In the genomic region with DNA sequence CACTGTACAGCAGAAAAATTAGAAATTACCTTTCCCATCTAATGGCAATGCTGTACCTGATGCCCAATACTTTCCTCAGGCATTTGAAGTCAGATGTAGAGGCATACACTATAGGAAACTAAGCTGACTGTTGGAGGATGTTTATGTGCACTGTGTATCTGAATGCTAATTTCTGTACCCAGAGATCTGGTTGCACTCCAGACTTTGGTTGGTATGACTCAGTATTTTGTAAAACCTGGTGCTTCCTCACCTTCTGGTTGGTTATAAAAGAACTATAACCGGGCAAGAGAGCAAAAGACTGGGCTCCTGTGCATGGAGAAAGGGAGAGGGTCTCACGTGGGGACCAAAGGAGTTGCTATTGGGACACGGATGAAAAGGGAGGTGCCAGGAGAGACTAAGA, we compare ENCODE assay signal across 20 mouse cellular contexts. TPM values are rescaled to one million over a fixed set of nuclear protein-coding genes. Genes with fewer than 3 reads are reported as not detected.
DNase-seq lines count a peak whose midpoint lies in the region; ATAC-seq and TF ChIP-seq lines count a peak whose summit lies in the region.
"Had no signal": no experiment of that assay in that cellular context is flagged by ENCODE, and none has a peak within 500 bp of the region (broad histone marks: within the 10 kb centered on the region; RNA-seq: fewer than 3 reads in every experiment).

No protein-coding gene starts in this region.

- ATAC-seq in frontal cortex, adult (ENCODE audit: low TSS enrichment) = peak; percentile 89
- ATAC-seq in inflammation-experienced regulatory T-cells, adult 6 months = peak; percentile 45
- no peak for ATAC-seq in megakaryocyte-erythroid progenitor cell, adult 5-6 weeks (replicated peaks; ENCODE audit: low FRiP score, low TSS enrichment, poor library complexity, severe bottlenecking)
- ATAC-seq: forebrain, embryonic 14.5 days; forebrain, postnatal 0 days; intestine, embryonic 16.5 days had no signal

- DNase-seq in frontal cortex, postnatal 10 days (ENCODE audit: low spot score in 2 of 2) = no peak
- DNase-seq in layer of hippocampus, adult 2 months (ENCODE audit: low spot score in 2 of 2) = peak in 1 of 2 experiments; percentile 40
- DNase-seq in layer of hippocampus, adult 11-12 months (ENCODE audit: low spot score) = no peak
- DNase-seq in brain, adult 2 months (ENCODE audit: low read depth, low spot score) = peak; percentile 66
- DNase-seq in thymus, adult 18-20 months = no peak
- DNase-seq: adrenal gland, postnatal 25 days; B cell, adult 2 months; cerebellum, adult 18-20 months; cerebellum, adult 9-10 months; embryo, embryonic 11 days; forebrain, postnatal 0 days; kidney, adult 18-20 months had no signal

- H3K4me3 ChIP-seq in layer of hippocampus, adult 2 months = no peak overlapping the region
- H3K4me3 ChIP-seq: heart, embryonic 13.5 days; hindbrain, embryonic 12.5 days; hindbrain, embryonic 15.5 days had no signal

- no peak for TF ChIP-seq CTCF in layer of hippocampus, adult 2 months (conservative IDR thresholded peaks at IDR 0.05)

- H3K27ac ChIP-seq in layer of hippocampus, adult 2 months = peak overlapping the region; percentile 46; the same call in 1 of the 2 replicates
- H3K27ac ChIP-seq: heart, embryonic 13.5 days; hindbrain, embryonic 12.5 days; hindbrain, embryonic 15.5 days had no signal

RNA-seq across cellular contexts. Expression of gene Abracl, which starts 15.8 kb away (rescaled TPM):
- total RNA-seq in layer of hippocampus, adult 2 months (2021) = 10 to 100 TPM; 35.0 to 36.5 TPM
- polyA plus RNA-seq in inflammation-experienced regulatory T-cells, adult 6 months (2017; shearing (Covaris generic)) = 100 to 1,000 TPM; 410 to 733 (median 423) TPM
- 83.6 and 104 TPM in 2 replicates for total RNA-seq in megakaryocyte-erythroid progenitor cell, adult 5-6 weeks (2014; fragmentation: Nextera tagmentation)
- total RNA-seq in megakaryocyte-erythroid progenitor cell, adult 5-6 weeks (2017) = 129 and 168 TPM in 2 replicates

RNA-seq across cellular contexts. Expression of gene Reps1, which starts 48.4 kb away (rescaled TPM):
- total RNA-seq in layer of hippocampus, adult 2 months (2021) = 10 to 100 TPM; 82.6 to 92.7 TPM
- 10 to 100 TPM; 23.5 to 57.7 (median 36.7) TPM for polyA plus RNA-seq in inflammation-experienced regulatory T-cells, adult 6 months (2017; shearing (Covaris generic))
- total RNA-seq in megakaryocyte-erythroid progenitor cell, adult 5-6 weeks (2014; fragmentation: Nextera tagmentation) = 44.4 and 55.8 TPM in 2 replicates
- total RNA-seq in megakaryocyte-erythroid progenitor cell, adult 5-6 weeks (2017) = 23.0 and 25.5 TPM in 2 replicates

RNA-seq across cellular contexts. Expression of gene Heca, which starts 59.4 kb away (rescaled TPM):
- 10 to 100 TPM; 25.8 to 30.3 TPM for total RNA-seq in layer of hippocampus, adult 2 months (2021)
- 10 to 100 TPM; 20.6 to 36.9 (median 27.7) TPM for polyA plus RNA-seq in inflammation-experienced regulatory T-cells, adult 6 months (2017; shearing (Covaris generic))
- total RNA-seq in megakaryocyte-erythroid progenitor cell, adult 5-6 weeks (2014; fragmentation: Nextera tagmentation) = 12.5 and 30.4 TPM in 2 replicates
- 26.3 and 27.8 TPM in 2 replicates for total RNA-seq in megakaryocyte-erythroid progenitor cell, adult 5-6 weeks (2017)
